Mouse (Mus musculus): Measurements from ENCODE around the gene Cldn18.

DNA sequence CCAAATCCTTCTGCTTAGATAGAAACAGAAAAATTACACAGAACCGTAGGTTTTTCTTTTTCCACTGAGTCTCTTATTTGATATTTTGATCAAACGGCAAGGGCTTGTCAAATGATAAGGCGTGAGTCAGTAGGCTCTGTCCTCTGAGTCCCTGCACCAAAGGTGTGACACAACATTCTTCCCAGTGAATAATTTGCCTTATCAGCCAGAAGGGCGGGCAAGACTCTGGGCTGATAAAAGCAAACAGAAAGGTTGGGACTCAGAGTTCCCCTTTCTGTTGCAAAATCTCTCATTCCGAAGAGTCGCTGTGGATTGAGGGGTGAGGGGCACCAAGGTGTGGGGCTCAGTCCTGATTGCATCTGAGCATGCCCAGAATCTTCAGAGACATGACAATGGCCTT lies 14.9 kb downstream of the Cldn18 start:
- TF ChIP-seq GATA1 (IDR thresholded peaks at IDR 0.05; ENCODE audit: borderline replicate concordance, low read length) (no peak), FLI1 (IDR thresholded peaks at IDR 0.05; ENCODE audit: low read length) (no peak)

Data from megakaryocyte, embryonic 14.5 days (primary cell).